Mouse (Mus musculus) thymus, adult 2 months (tissue): ENCODE measurements around the gene Syne1.

Experiments
- CTCF ChIP-seq: fragments of 200-500 bp; IDR thresholded peaks from 2 replicates; pipeline ENCODE4 v1.5.1; 2012; ENCODE audit warnings: mild to moderate bottlenecking, control low read depth, low read length, moderate library complexity, borderline replicate concordance; ENCODE audit not compliant: control insufficient read depth, poor library complexity, insufficient read depth; ENCODE audit errors: extremely low read depth
- POLR2A ChIP-seq: fragments of 200-500 bp; IDR thresholded peaks from 2 replicates; pipeline ENCODE4 v1.6.1; 2012; ENCODE audit warnings: mild to moderate bottlenecking, low read length, control low read depth, moderate library complexity; ENCODE audit not compliant: control insufficient read depth, poor library complexity, insufficient read depth; ENCODE audit errors: extremely low read depth

- TF ChIP-seq CTCF (no peak), POLR2A (no peak)
Measured at GRCm38 (mm10) chr10:5546428-5546827, 4.9 kb downstream of the Syne1 start.
